25 mouse cellular contexts compared by ENCODE assay signal in genomic region chrX:141875135-141875534, GRCm38 (mm10). TPM values are rescaled to one million over a fixed set of nuclear protein-coding genes. Genes with fewer than 3 reads are reported as not detected.
"Had no signal": no experiment of that assay in that cellular context is flagged by ENCODE, and none has a peak within 500 bp of the region (broad histone marks: within the 10 kb centered on the region; RNA-seq: fewer than 3 reads in every experiment).

Gm15294 (minus strand) TSS chrX:141875235.

- DNase-seq: retina, postnatal 1 day; right cerebral cortex, adult 18-20 months; right cerebral cortex, postnatal 14 days; right cerebral cortex, postnatal 25 days; right cerebral cortex, postnatal 4 days; spleen, adult 18-20 months; thymus, adult 18-20 months; thymus, adult 2 months; thymus, postnatal 14 days; thymus, postnatal 25 days; thymus, postnatal 36 days; thymus, postnatal 4 days had no signal

- H3K4me3 ChIP-seq: neural tube, embryonic 12.5 days; neural tube, embryonic 13.5 days; neural tube, embryonic 15.5 days; stomach, embryonic 15.5 days had no signal

- H3K27ac ChIP-seq: neural tube, embryonic 12.5 days; neural tube, embryonic 13.5 days; neural tube, embryonic 15.5 days; stomach, embryonic 15.5 days; stomach, postnatal 0 days had no signal

- H3K4me1 ChIP-seq: neural tube, embryonic 12.5 days; neural tube, embryonic 13.5 days; neural tube, embryonic 15.5 days; stomach, embryonic 15.5 days had no signal

- H3K36me3 ChIP-seq: neural tube, embryonic 12.5 days; neural tube, embryonic 13.5 days; neural tube, embryonic 15.5 days; stomach, embryonic 15.5 days had no signal

- H3K27me3 ChIP-seq: neural tube, embryonic 12.5 days; stomach, embryonic 15.5 days had no signal

RNA-seq across cellular contexts. Expression of gene Gm15294, which starts in this region (rescaled TPM):
- polyA plus RNA-seq: neural tube, embryonic 11.5 days; neural tube, embryonic 12.5 days; neural tube, embryonic 13.5 days; neural tube, embryonic 14.5 days; neural tube, embryonic 15.5 days; small intestine, adult 2 months; spleen, adult 2 months; stomach, embryonic 14.5 days; stomach, embryonic 16.5 days; stomach, postnatal 0 days; thymus, adult 2 months; thymus, postnatal 0 days; urinary bladder, adult 2 months had no signal
